Mouse (Mus musculus): ENCODE data around the gene C130032M10Rik.

DNA sequence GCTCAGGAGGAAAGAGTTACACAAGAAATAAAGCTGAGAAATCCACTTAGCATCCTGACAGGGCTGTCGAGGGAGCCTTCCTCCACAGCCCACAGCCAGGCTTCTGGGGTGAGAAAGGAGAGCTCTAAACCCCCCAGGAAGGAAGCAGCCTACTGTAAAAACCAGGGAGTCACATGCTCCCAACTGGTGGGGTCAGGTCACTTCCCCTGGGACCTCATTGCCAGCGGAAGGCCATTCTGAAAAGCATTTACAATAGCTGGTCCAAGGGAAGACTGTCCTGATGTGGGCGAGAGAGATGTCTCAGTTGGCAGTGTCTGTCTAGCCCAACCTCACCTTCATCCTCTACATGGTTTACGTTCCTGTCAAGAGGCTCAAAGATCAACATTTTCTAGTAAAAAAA is 33.0 kb downstream of the C130032M10Rik start:
- TF ChIP-seq CTCF (IDR thresholded peaks at IDR 0.05; ENCODE audit: low read depth, low read length) (no peak), POLR2A (IDR thresholded peaks at IDR 0.05; ENCODE audit: extremely low read depth, insufficient read depth, low read length) (no peak)
